Mouse (Mus musculus): ENCODE measurements at regions not wholly inside any gene's neighbourhood (a gene's known extent, or its start where the extent isn't known, plus 50 kb on each side); places are given as distances from the start of the nearest gene placed in this dataset.

DNA sequence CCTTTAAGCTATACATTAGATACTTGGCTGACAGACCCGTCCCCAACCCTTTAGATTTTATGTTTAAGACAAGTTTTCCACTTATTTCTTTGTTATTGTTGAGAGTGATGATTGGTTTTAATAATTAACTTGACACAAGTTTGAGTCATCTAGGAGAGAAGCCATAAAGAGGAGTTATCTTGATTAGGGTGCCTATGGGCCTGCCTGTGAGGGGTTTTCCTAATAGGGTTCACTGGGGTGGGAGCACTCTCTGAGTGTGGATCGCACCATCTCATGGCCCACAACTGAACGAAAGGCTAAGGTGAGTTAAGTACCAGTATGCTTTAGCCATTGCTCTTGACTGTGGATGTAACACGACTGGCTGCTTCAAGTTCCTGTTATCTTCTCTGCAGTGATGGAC lies 123.3 kb upstream of the Agap1 start:
- TF ChIP-seq CTCF (IDR thresholded peaks at IDR 0.05) = no peak
- TF ChIP-seq EP300 (IDR thresholded peaks at IDR 0.05; ENCODE audit: insufficient read depth, low read depth, low read length) = no peak

Data from heart, adult 2 months (tissue).